Mouse (Mus musculus) G1E (cell line): ENCODE measurements around the gene Cfap69.

Source experiments
- CTCF ChIP-seq: IDR thresholded peaks from 2 replicates; pipeline ENCODE4 v1.5.1; 2012; ENCODE audit warnings: low read depth, low read length, inconsistent platforms, mixed read lengths
- GATA1 ChIP-seq: IDR thresholded peaks from 2 replicates; pipeline ENCODE4 v1.6.1; 2012; ENCODE audit warnings: borderline replicate concordance, low read length, inconsistent platforms, mixed read lengths
- POLR2AphosphoS5 ChIP-seq: IDR thresholded peaks from 2 replicates; pipeline ENCODE4 v1.6.1; 2012; ENCODE audit warnings: low read depth, low read length, inconsistent platforms; ENCODE audit not compliant: insufficient replicate concordance
- TAL1 ChIP-seq: conservative IDR thresholded peaks from 2 replicates; pipeline ENCODE4 v1.6.1; 2012; ENCODE audit warnings: low read depth, low read length, inconsistent platforms, mixed read lengths

DNA sequence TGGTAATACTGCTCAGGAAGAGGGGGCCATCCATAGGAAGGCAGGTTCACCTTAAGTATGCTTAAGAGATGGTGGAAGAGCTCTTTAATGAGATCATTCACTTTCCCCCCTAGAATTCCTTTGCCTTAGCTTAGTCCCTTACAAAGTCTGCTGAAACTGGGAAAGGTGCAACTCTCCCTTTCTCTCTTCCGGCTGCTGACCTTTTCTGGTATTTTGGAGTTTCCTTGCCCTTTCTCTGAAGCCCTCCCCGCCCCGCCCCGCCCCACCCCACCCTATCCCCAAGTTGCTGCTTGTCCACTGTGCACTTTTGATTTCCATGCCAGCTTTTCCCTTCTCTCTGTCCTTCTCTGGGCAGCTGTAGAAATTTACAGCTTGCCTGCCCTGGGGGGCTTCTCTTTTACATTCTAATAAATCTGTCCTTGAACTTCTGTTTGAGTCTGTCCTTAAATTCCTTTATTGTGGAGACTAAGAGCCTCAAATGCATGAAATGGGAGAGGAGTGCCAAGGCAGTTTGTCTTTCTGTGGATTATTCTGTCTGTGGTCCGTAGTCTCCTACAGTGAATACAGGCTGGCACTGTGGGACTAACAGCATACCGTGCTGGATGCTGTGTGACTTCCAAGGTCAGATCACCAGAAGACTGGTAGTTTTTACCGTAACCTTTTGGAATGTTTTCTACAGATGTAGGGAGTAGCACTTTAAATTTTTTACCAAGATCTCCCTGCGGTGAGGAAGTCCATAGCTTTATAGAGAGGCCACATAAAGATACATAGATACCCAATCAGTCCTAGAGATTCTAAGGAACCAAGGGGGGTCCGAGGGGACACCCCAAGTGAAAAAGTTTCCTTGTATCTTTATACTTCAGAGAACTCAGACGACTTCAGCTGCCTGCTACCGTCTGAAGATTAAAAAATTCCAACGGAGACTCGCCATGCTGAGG is 43.6 kb upstream of the Cfap69 start:
- TF ChIP-seq CTCF (no peak), GATA1 (no peak), TAL1 (no peak), POLR2AphosphoS5 (no peak)
